Mouse (Mus musculus) olfactory bulb, adult 2 months (tissue): Measurements from ENCODE around the gene C1ra. TPM values are rescaled to one million over a fixed set of nuclear protein-coding genes. Genes with fewer than 3 reads are reported as not detected.
"Not testable (repeated sequence)": the region's sequence is repeated elsewhere in the genome, so short reads cannot be mapped to it uniquely, and the experiment has no call there.

Experiments
- H3K27ac ChIP-seq: fragments of 200-500 bp; 2 replicates; pipeline ENCODE4 v1.5.1; 2012; ENCODE audit warnings: low read depth, low read length; ENCODE audit not compliant: insufficient read depth
- H3K4me1 ChIP-seq: fragments of 200-500 bp; 2 replicates; pipeline ENCODE4 v1.6.1; 2012; ENCODE audit warnings: low read length; ENCODE audit not compliant: control insufficient read depth, insufficient read depth
- H3K4me3 ChIP-seq: fragments of 200-500 bp; 2 replicates; pipeline ENCODE4 v1.5.1; 2012; ENCODE audit warnings: mild to moderate bottlenecking, low read depth, low read length, moderate library complexity; ENCODE audit not compliant: insufficient read depth
- CTCF ChIP-seq: fragments of 200-500 bp; IDR thresholded peaks from 2 replicates; pipeline ENCODE4 v1.5.1; 2012; ENCODE audit warnings: low read depth, mild to moderate bottlenecking, low read length, moderate library complexity; ENCODE audit not compliant: insufficient read depth
- POLR2A ChIP-seq: fragments of 200-500 bp; IDR thresholded peaks from 2 replicates; pipeline ENCODE4 v1.6.1; 2012; ENCODE audit warnings: mild to moderate bottlenecking, low read depth, low read length, moderate library complexity; ENCODE audit not compliant: insufficient read depth
- WGBS: fragments of 180-500 bp; shearing (Covaris S2); methylation state at CpG from one replicate; pipeline ENCODE4 v1.1.7; 2018; 5-methylcytosine and 5-hydroxymethylcytosine counted together
- polyA plus RNA-seq: library from polyadenylated mRNA; stranded (reverse); fragments of >200 nt; gene quantifications from 2 replicates; pipeline ENCODE4 v1.2.4, GENCODE M21; 2012; ENCODE audit warnings: low replicate concordance; ENCODE audit not compliant: missing spikeins, insufficient read depth, insufficient read length

C1ra gene
- polyA plus RNA-seq, 1 experiment, result not detected

GRCm38 (mm10) chr6:124527881-124528280 is 15.7 kb downstream of the C1ra start:
- no peaks in the 10 kb centered on the region for H3K4me1 ChIP-seq
- no peak overlapping the region for H3K4me3 ChIP-seq
- no peak overlapping the region for H3K27ac ChIP-seq
- WGBS, result 77% methylated on average over 3 of the region's 3 CpGs
- TF ChIP-seq CTCF (no peak), POLR2A (no peak)

- no peak for TF ChIP-seq CTCF
- TF ChIP-seq POLR2A, result no peak
- Histone ChIP-seq H3K4me3 (no peak overlapping the region), H3K4me1 (no peaks in the 10 kb centered on the region), H3K27ac (no peak overlapping the region)
- WGBS, result 95% methylated on average over 8 of the region's 8 CpGs
Observed at GRCm38 (mm10) chr6:124531077-124531476, 18.9 kb downstream of the C1ra start.

- 85% methylated on average over 8 of the region's 8 CpGs for WGBS
- not testable (repeated sequence) for H3K4me1 ChIP-seq, H3K4me3 ChIP-seq, H3K27ac ChIP-seq
Observed at GRCm38 (mm10) chr6:124536125-124536829, 24.1 kb downstream of the C1ra start.

GRCm38 (mm10) chr6:124541176-124541575 is 29.0 kb downstream of the C1ra start:
- H3K4me3 ChIP-seq, H3K27ac ChIP-seq, H3K4me1 ChIP-seq: not testable (repeated sequence)
- 80% methylated on average over 2 of the region's 2 CpGs for WGBS

GRCm38 (mm10) chr6:124542284-124542683 is 30.1 kb downstream of the C1ra start, which contains the start of gene C1s1:
C1s1 (minus strand) TSS chr6:124542359.
- not testable (repeated sequence) for H3K4me1 ChIP-seq, H3K27ac ChIP-seq, H3K4me3 ChIP-seq
- 0% methylated on average over 1 of the region's 1 CpGs for WGBS

GRCm38 (mm10) chr6:124544466-124544865 is 32.3 kb downstream of the C1ra start:
- H3K4me1 ChIP-seq, result no peaks in the 10 kb centered on the region
- H3K4me3 ChIP-seq, result no peak overlapping the region
- 89% methylated on average over 6 of the region's 6 CpGs for WGBS
- H3K27ac ChIP-seq, result no peak overlapping the region
- TF ChIP-seq POLR2A, result no peak
- TF ChIP-seq CTCF, result no peak

GRCm38 (mm10) chr6:124545425-124545824 is 33.2 kb downstream of the C1ra start:
- Histone ChIP-seq H3K27ac (no peak overlapping the region), H3K4me3 (no peak overlapping the region), H3K4me1 (no peaks in the 10 kb centered on the region)
- WGBS, result 85% methylated on average over 2 of the region's 2 CpGs
- no peak for TF ChIP-seq POLR2A
- no peak for TF ChIP-seq CTCF

GRCm38 (mm10) chr6:124547979-124548378 is 35.8 kb downstream of the C1ra start:
- WGBS, result 96% methylated on average over 3 of the region's 3 CpGs
- not testable (repeated sequence) for H3K27ac ChIP-seq, H3K4me3 ChIP-seq, H3K4me1 ChIP-seq

GRCm38 (mm10) chr6:124549023-124549550 is 36.9 kb downstream of the C1ra start:
- Histone ChIP-seq H3K4me3 (no peak overlapping the region), H3K4me1 (no peaks in the 10 kb centered on the region), H3K27ac (no peak overlapping the region)
- no peak for TF ChIP-seq POLR2A
- TF ChIP-seq CTCF, result no peak
- WGBS, result 90% methylated on average over 3 of the region's 3 CpGs

GRCm38 (mm10) chr6:124552766-124553165 is 40.6 kb downstream of the C1ra start:
- H3K27ac ChIP-seq, result no peak overlapping the region
- H3K4me3 ChIP-seq, result no peak overlapping the region
- no peaks in the 10 kb centered on the region for H3K4me1 ChIP-seq
- TF ChIP-seq CTCF (no peak), POLR2A (no peak)
- 71% methylated on average over 22 of the region's 22 CpGs for WGBS

GRCm38 (mm10) chr6:124555956-124556355 is 43.8 kb downstream of the C1ra start:
- H3K4me1 ChIP-seq, H3K4me3 ChIP-seq, H3K27ac ChIP-seq: not testable (repeated sequence)
- 82% methylated on average over 2 of the region's 2 CpGs for WGBS

GRCm38 (mm10) chr6:124561156-124561555 is 49.0 kb downstream of the C1ra start:
- not testable (repeated sequence) for H3K4me3 ChIP-seq, H3K4me1 ChIP-seq, H3K27ac ChIP-seq
- WGBS, result 89% methylated on average over 4 of the region's 4 CpGs

- H3K4me1 ChIP-seq, H3K4me3 ChIP-seq, H3K27ac ChIP-seq: not testable (repeated sequence)
- WGBS, result 89% methylated on average over 2 of the region's 2 CpGs
Observed at GRCm38 (mm10) chr6:124561611-124562010, 49.4 kb downstream of the C1ra start.
